Comparison of ENCODE assay signal across 14 mouse cellular contexts in the genomic region with DNA sequence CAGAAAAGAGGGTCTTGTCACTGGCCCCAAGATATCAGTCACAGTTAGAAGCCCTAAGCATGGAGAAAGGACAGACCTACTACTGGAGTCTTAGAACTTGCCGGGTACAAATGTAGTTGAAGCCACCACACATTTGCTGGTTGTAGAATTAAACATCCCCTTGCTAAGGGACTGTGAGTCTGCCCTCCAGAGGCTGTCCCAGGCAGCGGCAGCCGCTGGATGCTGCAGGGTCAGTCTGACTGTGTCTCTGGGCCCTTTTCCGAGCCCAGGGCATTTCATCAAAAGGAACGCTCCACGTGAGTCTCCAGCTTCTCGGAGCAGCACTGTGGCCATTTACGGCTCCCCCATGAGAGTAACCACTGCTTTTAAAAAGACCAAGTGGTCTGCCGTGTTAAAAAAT.
DNase-seq lines count a peak whose midpoint lies in the region; ATAC-seq and TF ChIP-seq lines count a peak whose summit lies in the region.
"Had no signal": no experiment of that assay in that cellular context is flagged by ENCODE, and none has a peak within 500 bp of the region (broad histone marks: within the 10 kb centered on the region; RNA-seq: fewer than 3 reads in every experiment).

No protein-coding gene starts in this region.

- peaks cover 30% of the 10 kb centered on the region for H3K27me3 ChIP-seq in hindbrain, embryonic 11.5 days (ENCODE audit: control insufficient read depth, insufficient read depth, low read length)
- peaks cover 30% of the 10 kb centered on the region for H3K27me3 ChIP-seq in hindbrain, embryonic 14.5 days (ENCODE audit: control insufficient read depth, insufficient read depth, low read length)
- H3K27me3 ChIP-seq in lung, postnatal 0 days (replicated peaks; ENCODE audit: insufficient read depth, low read length): 0 out of 2 replicates have a peak, but pooled peaks cover 3% of the 10 kb centered on the region
- peaks cover 36% of the 10 kb centered on the region for H3K27me3 ChIP-seq in neural tube, embryonic 12.5 days (replicated peaks)

- WGBS in hindbrain, embryonic 11.5 days: 45% methylated on average over 9 of the region's 9 CpGs
- 23% methylated on average over 9 of the region's 9 CpGs for WGBS in hindbrain, embryonic 14.5 days
- WGBS in lung, postnatal 0 days: 51% methylated on average over 9 of the region's 9 CpGs
- WGBS in neural tube, embryonic 12.5 days: 17% methylated on average over 9 of the region's 9 CpGs

- H3K4me2 ChIP-seq in hindbrain, embryonic 11.5 days (replicated peaks; ENCODE audit: low read depth, low read length): no peak overlapping the region
- no peak overlapping the region for H3K4me2 ChIP-seq in hindbrain, embryonic 14.5 days (replicated peaks)
- H3K4me2 ChIP-seq in lung, postnatal 0 days (replicated peaks; ENCODE audit: low read depth, low read length): no peak overlapping the region
- no peak overlapping the region for H3K4me2 ChIP-seq in neural tube, embryonic 12.5 days (replicated peaks)

- no peaks in the 10 kb centered on the region for H3K9me3 ChIP-seq in hindbrain, embryonic 11.5 days (ENCODE audit: control insufficient read depth, low read length)
- no peaks in the 10 kb centered on the region for H3K9me3 ChIP-seq in hindbrain, embryonic 14.5 days (ENCODE audit: control insufficient read depth, low read length)
- H3K9me3 ChIP-seq in lung, postnatal 0 days (ENCODE audit: low read length): no peaks in the 10 kb centered on the region
- H3K9me3 ChIP-seq in neural tube, embryonic 12.5 days: no peaks in the 10 kb centered on the region
- H3K9me3 ChIP-seq: embryonic facial prominence, embryonic 15.5 days; heart, embryonic 13.5 days had no signal

- H3K9ac ChIP-seq in hindbrain, embryonic 11.5 days (ENCODE audit: low read depth, low read length): no peak overlapping the region
- no peak overlapping the region for H3K9ac ChIP-seq in hindbrain, embryonic 14.5 days
- no peak overlapping the region for H3K9ac ChIP-seq in lung, postnatal 0 days (replicated peaks; ENCODE audit: low read depth)
- H3K9ac ChIP-seq in neural tube, embryonic 12.5 days: no peak overlapping the region
- H3K9ac ChIP-seq: embryonic facial prominence, embryonic 15.5 days; liver, embryonic 14.5 days had no signal

- H3K36me3 ChIP-seq in hindbrain, embryonic 11.5 days (ENCODE audit: control insufficient read depth, insufficient read depth, low read length): no peaks in the 10 kb centered on the region
- no peaks in the 10 kb centered on the region for H3K36me3 ChIP-seq in hindbrain, embryonic 14.5 days (replicated peaks; ENCODE audit: control insufficient read depth, insufficient read depth)
- no peaks in the 10 kb centered on the region for H3K36me3 ChIP-seq in lung, postnatal 0 days (ENCODE audit: insufficient read depth, low read length)
- no peaks in the 10 kb centered on the region for H3K36me3 ChIP-seq in neural tube, embryonic 12.5 days
- H3K36me3 ChIP-seq: embryonic facial prominence, embryonic 15.5 days; G1E; heart, embryonic 13.5 days had no signal

- ATAC-seq in hindbrain, embryonic 11.5 days (ENCODE audit: low FRiP score): no peak
- ATAC-seq in hindbrain, embryonic 14.5 days (ENCODE audit: low FRiP score): no peak
- ATAC-seq in lung, postnatal 0 days: no peak
- ATAC-seq in neural tube, embryonic 12.5 days (ENCODE audit: low FRiP score, low read depth): 0 out of 2 replicates have a peak, but pooled peaks have one; percentile 18
- ATAC-seq: intestine, embryonic 16.5 days had no signal

- no peak overlapping the region for H3K4me3 ChIP-seq in hindbrain, embryonic 11.5 days (ENCODE audit: low read depth, low read length)
- H3K4me3 ChIP-seq in hindbrain, embryonic 14.5 days (replicated peaks; ENCODE audit: low read length): no peak overlapping the region
- H3K4me3 ChIP-seq in lung, postnatal 0 days (ENCODE audit: low read depth, low read length): no peak overlapping the region
- H3K4me3 ChIP-seq in neural tube, embryonic 12.5 days: no peak overlapping the region
- H3K4me3 ChIP-seq: embryonic facial prominence, embryonic 15.5 days had no signal

- H3K27ac ChIP-seq in hindbrain, embryonic 11.5 days (ENCODE audit: low read depth, low read length): no peak overlapping the region
- H3K27ac ChIP-seq in hindbrain, embryonic 14.5 days: no peak overlapping the region
- no peak overlapping the region for H3K27ac ChIP-seq in lung, postnatal 0 days (ENCODE audit: low read length)
- no peak overlapping the region for H3K27ac ChIP-seq in neural tube, embryonic 12.5 days
- H3K27ac ChIP-seq: embryonic facial prominence, embryonic 15.5 days; heart, embryonic 13.5 days; liver, embryonic 14.5 days had no signal

- no peak for TF ChIP-seq EP300 in lung, postnatal 0 days (IDR thresholded peaks at IDR 0.05)

- peaks cover 2% of the 10 kb centered on the region; the same call in 1 of the 2 replicates for H3K4me1 ChIP-seq in hindbrain, embryonic 11.5 days (replicated peaks; ENCODE audit: control insufficient read depth, insufficient read depth, low read length)
- H3K4me1 ChIP-seq in hindbrain, embryonic 14.5 days (replicated peaks; ENCODE audit: control insufficient read depth, insufficient read depth, low read length): peaks cover 31% of the 10 kb centered on the region
- no peaks in the 10 kb centered on the region for H3K4me1 ChIP-seq in lung, postnatal 0 days (ENCODE audit: insufficient read depth, low read depth, low read length)
- H3K4me1 ChIP-seq in neural tube, embryonic 12.5 days: peaks cover 37% of the 10 kb centered on the region

- peak; percentile 7 to 45 for DNase-seq in adrenal gland, adult (ENCODE audit: inconsistent age in 2 of 2, low spot score in 1 of 2)
- no peak for DNase-seq in adrenal gland, postnatal 25 days
- peak; percentile 22 for DNase-seq in hindbrain, embryonic 11.5 days (ENCODE audit: low spot score)
- DNase-seq in hindbrain, embryonic 14.5 days (ENCODE audit: low spot score): no peak
- no peak for DNase-seq in lung, postnatal 0 days (ENCODE audit: low spot score)
- DNase-seq in lung, postnatal 4 days: no peak
- DNase-seq in testis, postnatal 10 days (ENCODE audit: low spot score): no peak
- DNase-seq: cerebellum, adult 11-12 months had no signal

- peak; percentile 26; the same call in 1 of the 2 replicates for TF ChIP-seq CTCF in lung, postnatal 0 days (IDR thresholded peaks at IDR 0.05)

Comparison
In these comparisons a context has a peak if more than half of its experiments do, and no peak if none do; other contexts are left out.
1. DNase-seq: peak in adrenal gland, adult (2 of 2) and hindbrain, embryonic 11.5 days (single experiment); none in adrenal gland, postnatal 25 days (single experiment), hindbrain, embryonic 14.5 days (single experiment), lung, postnatal 0 days (single experiment), lung, postnatal 4 days (0 of 2) and testis, postnatal 10 days (single experiment).